Mouse (Mus musculus): ENCODE results near the gene Rpl11. TPM values are rescaled to one million over a fixed set of nuclear protein-coding genes. Genes with fewer than 3 reads are reported as not detected.
"Not testable (repeated sequence)": the region's sequence is repeated elsewhere in the genome, so short reads cannot be mapped to it uniquely, and the experiment has no call there.

Rpl11 gene
- polyA plus RNA-seq (2016; fragmentation: Nextera tagmentation; extraction: Ambion mirVana): 336 and 390 TPM in 2 replicates

GRCm38 (mm10) chr4:136053247-136053596 lies at the start of gene Rpl11:
Rpl11 (minus strand) TSS chr4:136053428.
- H3K9me3 ChIP-seq: no peaks in the 10 kb centered on the region
- H3K4me1 ChIP-seq: peaks cover 20% of the 10 kb centered on the region
- peak within 1 kb of the TSS; percentile 91 for H3K4me3 ChIP-seq
- H3K27ac ChIP-seq: peak within 1 kb of the TSS; percentile 98
- 1% methylated on average over 21 of the region's 21 CpGs for WGBS
- no peaks in the 10 kb centered on the region for H3K27me3 ChIP-seq (ENCODE audit: insufficient read depth, poor library complexity, severe bottlenecking)
- H3K36me3 ChIP-seq: peaks cover 42% of the 10 kb centered on the region
- DNase-seq (ENCODE audit: low spot score): peak; percentile 98

GRCm38 (mm10) chr4:136101753-136102152 lies 48.5 kb upstream of the Rpl11 start:
- 78% methylated on average over 4 of the region's 4 CpGs for WGBS

GRCm38 (mm10) chr4:136100396-136101070 lies 47.3 kb upstream of the Rpl11 start:
- H3K27ac ChIP-seq: peak overlapping the region; percentile 75
- H3K4me1 ChIP-seq: peaks cover 41% of the 10 kb centered on the region
- DNase-seq (ENCODE audit: low spot score): no peak
- 54% methylated on average over 12 of the region's 12 CpGs for WGBS
- no peaks in the 10 kb centered on the region for H3K36me3 ChIP-seq
- H3K9me3 ChIP-seq: no peaks in the 10 kb centered on the region
- 0 out of 2 replicates have a peak, but pooled peaks cover 2% of the 10 kb centered on the region for H3K27me3 ChIP-seq (ENCODE audit: insufficient read depth, poor library complexity, severe bottlenecking)
- no peak overlapping the region for H3K4me3 ChIP-seq

More at GRCm38 (mm10) chr4:136101753-136102152, 48.5 kb upstream of the Rpl11 start:
- not testable (repeated sequence) for H3K9me3 ChIP-seq; H3K27me3 ChIP-seq (ENCODE audit: insufficient read depth, poor library complexity, severe bottlenecking); DNase-seq (ENCODE audit: low spot score); H3K4me3 ChIP-seq; H3K36me3 ChIP-seq; H3K27ac ChIP-seq
- H3K4me1 ChIP-seq: peaks cover 39% of the 10 kb centered on the region

GRCm38 (mm10) chr4:136098446-136098845 lies 45.2 kb upstream of the Rpl11 start:
- WGBS: 89% methylated on average over 3 of the region's 3 CpGs

GRCm38 (mm10) chr4:136096446-136097113 lies 43.4 kb upstream of the Rpl11 start:
- DNase-seq (ENCODE audit: low spot score): no peak
- no peaks in the 10 kb centered on the region for H3K36me3 ChIP-seq
- H3K27me3 ChIP-seq (ENCODE audit: insufficient read depth, poor library complexity, severe bottlenecking): peaks cover 4% of the 10 kb centered on the region; the same call in 1 of the 2 replicates
- H3K4me3 ChIP-seq: no peak overlapping the region
- peaks cover 27% of the 10 kb centered on the region for H3K4me1 ChIP-seq
- H3K27ac ChIP-seq: 0 out of 2 replicates have a peak overlapping the region, but pooled peaks have one; percentile 17
- WGBS: 51% methylated on average over 11 of the region's 11 CpGs
- H3K9me3 ChIP-seq: no peaks in the 10 kb centered on the region

More at GRCm38 (mm10) chr4:136098446-136098845, 45.2 kb upstream of the Rpl11 start:
- H3K27me3 ChIP-seq (ENCODE audit: insufficient read depth, poor library complexity, severe bottlenecking): peaks cover 4% of the 10 kb centered on the region; the same call in 1 of the 2 replicates
- peaks cover 27% of the 10 kb centered on the region for H3K4me1 ChIP-seq
- H3K27ac ChIP-seq: peak overlapping the region; percentile 30; the same call in 1 of the 2 replicates
- no peaks in the 10 kb centered on the region for H3K36me3 ChIP-seq
- no peak overlapping the region for H3K4me3 ChIP-seq
- H3K9me3 ChIP-seq: no peaks in the 10 kb centered on the region
- DNase-seq (ENCODE audit: low spot score): no peak

- no peak overlapping the region for H3K4me3 ChIP-seq
- H3K9me3 ChIP-seq: no peaks in the 10 kb centered on the region
- 72% methylated on average over 9 of the region's 9 CpGs for WGBS
- peak overlapping the region; percentile 36; the same call in 1 of the 2 replicates for H3K27ac ChIP-seq
- H3K36me3 ChIP-seq: no peaks in the 10 kb centered on the region
- peaks cover 4% of the 10 kb centered on the region; the same call in 1 of the 2 replicates for H3K27me3 ChIP-seq (ENCODE audit: insufficient read depth, poor library complexity, severe bottlenecking)
- DNase-seq (ENCODE audit: low spot score): no peak
- H3K4me1 ChIP-seq: peaks cover 20% of the 10 kb centered on the region
These were observed 42.4 kb upstream of the Rpl11 start for GRCm38 (mm10) chr4:136095490-136096105.

GRCm38 (mm10) chr4:136094519-136095219 lies 41.4 kb upstream of the Rpl11 start:
- no peak for DNase-seq (ENCODE audit: low spot score)
- WGBS: 84% methylated on average over 18 of the region's 18 CpGs
- Histone ChIP-seq H3K36me3 (no peaks in the 10 kb centered on the region), H3K27me3 (ENCODE audit: insufficient read depth, poor library complexity, severe bottlenecking) (peaks cover 4% of the 10 kb centered on the region; the same call in 1 of the 2 replicates), H3K4me1 (peaks cover 12% of the 10 kb centered on the region), H3K4me3 (no peak overlapping the region), H3K9me3 (no peaks in the 10 kb centered on the region), H3K27ac (0 out of 2 replicates have a peak overlapping the region, but pooled peaks have one; percentile 36)

GRCm38 (mm10) chr4:136092498-136092897 lies 39.3 kb upstream of the Rpl11 start:
- no peak for DNase-seq (ENCODE audit: low spot score)
- no peak overlapping the region for H3K4me3 ChIP-seq
- H3K27me3 ChIP-seq (ENCODE audit: insufficient read depth, poor library complexity, severe bottlenecking): peaks cover 13% of the 10 kb centered on the region; the same call in 1 of the 2 replicates
- H3K9me3 ChIP-seq: no peaks in the 10 kb centered on the region
- H3K27ac ChIP-seq: no peak overlapping the region
- H3K36me3 ChIP-seq: no peaks in the 10 kb centered on the region
- peaks cover 21% of the 10 kb centered on the region for H3K4me1 ChIP-seq
- 79% methylated on average over 7 of the region's 7 CpGs for WGBS

GRCm38 (mm10) chr4:136091346-136091745 lies 38.1 kb upstream of the Rpl11 start:
- WGBS: 89% methylated on average over 4 of the region's 4 CpGs
- no peak overlapping the region for H3K27ac ChIP-seq
- H3K9me3 ChIP-seq: no peaks in the 10 kb centered on the region
- no peak for DNase-seq (ENCODE audit: low spot score)
- H3K4me1 ChIP-seq: peaks cover 16% of the 10 kb centered on the region
- no peak overlapping the region for H3K4me3 ChIP-seq
- H3K27me3 ChIP-seq (ENCODE audit: insufficient read depth, poor library complexity, severe bottlenecking): peaks cover 13% of the 10 kb centered on the region; the same call in 1 of the 2 replicates
- H3K36me3 ChIP-seq: no peaks in the 10 kb centered on the region

- 55% methylated on average over 11 of the region's 11 CpGs for WGBS
- Histone ChIP-seq H3K4me1 (peaks cover 12% of the 10 kb centered on the region; the same call in 1 of the 2 replicates), H3K27me3 (ENCODE audit: insufficient read depth, poor library complexity, severe bottlenecking) (peaks cover 10% of the 10 kb centered on the region; the same call in 1 of the 2 replicates), H3K4me3 (no peak overlapping the region), H3K27ac (peak overlapping the region; percentile 31; the same call in 1 of the 2 replicates), H3K36me3 (no peaks in the 10 kb centered on the region), H3K9me3 (no peaks in the 10 kb centered on the region)
- no peak for DNase-seq (ENCODE audit: low spot score)
These were observed 36.7 kb upstream of the Rpl11 start for GRCm38 (mm10) chr4:136089748-136090583.

GRCm38 (mm10) chr4:136088971-136089747 lies 35.9 kb upstream of the Rpl11 start:
- 48% methylated on average over 16 of the region's 16 CpGs for WGBS
- H3K9me3 ChIP-seq: no peaks in the 10 kb centered on the region
- H3K27ac ChIP-seq: peak overlapping the region; percentile 31
- peaks cover 12% of the 10 kb centered on the region; the same call in 1 of the 2 replicates for H3K4me1 ChIP-seq
- no peak overlapping the region for H3K4me3 ChIP-seq
- no peaks in the 10 kb centered on the region for H3K36me3 ChIP-seq
- peaks cover 12% of the 10 kb centered on the region; the same call in 1 of the 2 replicates for H3K27me3 ChIP-seq (ENCODE audit: insufficient read depth, poor library complexity, severe bottlenecking)
- no peak for DNase-seq (ENCODE audit: low spot score)
